Mouse (Mus musculus) c-Kit-positive CD71-positive TER-119-positive erythroid progenitor cells, embryonic 14.5 days (primary cell): ENCODE measurements around the gene Casz1.

Experiments
- DNase-seq: peaks from one replicate; pipeline ENCODE4 v3.0.0-alpha.2; 2013; ENCODE audit warnings: low spot score

Gene Casz1

GRCm38 (mm10) chr4:148804137-148804779 lies at the start of gene Casz1:
Gene Casz1, plus strand, starts transcription at chr4:148804429.
- no peak for DNase-seq

DNA sequence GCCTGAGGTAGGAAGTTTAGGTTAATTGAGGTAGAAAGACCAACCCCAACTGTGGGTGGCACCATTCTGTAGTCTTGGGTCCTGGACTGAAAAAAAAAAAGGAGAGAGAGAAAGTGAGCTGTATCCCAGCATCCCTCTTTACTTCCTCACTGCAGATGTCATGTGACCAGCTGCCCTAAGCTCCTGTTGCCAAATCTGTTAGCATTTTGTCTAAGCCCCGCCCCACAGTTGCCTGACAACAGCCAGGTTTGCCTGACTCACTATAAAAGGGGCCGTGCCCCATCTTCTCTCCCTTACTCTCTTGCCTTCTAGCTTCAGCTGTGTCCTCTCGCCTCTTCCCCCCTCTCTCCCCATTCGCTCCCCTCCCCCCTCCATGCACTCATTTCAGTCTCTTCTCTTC lies 45.4 kb upstream of the Casz1 start:
- no peak for DNase-seq

DNA sequence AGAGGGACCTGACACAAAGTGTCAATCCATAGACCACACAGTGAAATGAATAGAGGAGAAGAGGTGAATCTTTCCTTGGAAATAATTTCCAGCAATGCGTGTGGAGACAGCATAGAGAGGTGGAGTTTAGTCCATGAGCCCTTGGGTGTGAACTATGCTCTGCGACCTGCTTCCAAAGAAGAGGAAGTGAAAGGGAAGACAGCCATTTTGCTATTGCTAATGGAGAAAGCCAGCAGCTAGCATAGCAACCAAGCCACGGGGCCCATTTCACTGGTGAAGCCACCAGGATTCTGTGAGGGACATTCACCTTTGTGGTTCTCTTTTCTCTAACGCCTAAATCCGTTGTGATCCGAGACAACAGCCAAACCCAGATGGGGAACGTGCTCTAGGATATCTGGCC lies 44.1 kb upstream of the Casz1 start:
- no peak for DNase-seq

GRCm38 (mm10) chr4:148766021-148766775 lies 38.0 kb upstream of the Casz1 start:
- no peak for DNase-seq

DNA sequence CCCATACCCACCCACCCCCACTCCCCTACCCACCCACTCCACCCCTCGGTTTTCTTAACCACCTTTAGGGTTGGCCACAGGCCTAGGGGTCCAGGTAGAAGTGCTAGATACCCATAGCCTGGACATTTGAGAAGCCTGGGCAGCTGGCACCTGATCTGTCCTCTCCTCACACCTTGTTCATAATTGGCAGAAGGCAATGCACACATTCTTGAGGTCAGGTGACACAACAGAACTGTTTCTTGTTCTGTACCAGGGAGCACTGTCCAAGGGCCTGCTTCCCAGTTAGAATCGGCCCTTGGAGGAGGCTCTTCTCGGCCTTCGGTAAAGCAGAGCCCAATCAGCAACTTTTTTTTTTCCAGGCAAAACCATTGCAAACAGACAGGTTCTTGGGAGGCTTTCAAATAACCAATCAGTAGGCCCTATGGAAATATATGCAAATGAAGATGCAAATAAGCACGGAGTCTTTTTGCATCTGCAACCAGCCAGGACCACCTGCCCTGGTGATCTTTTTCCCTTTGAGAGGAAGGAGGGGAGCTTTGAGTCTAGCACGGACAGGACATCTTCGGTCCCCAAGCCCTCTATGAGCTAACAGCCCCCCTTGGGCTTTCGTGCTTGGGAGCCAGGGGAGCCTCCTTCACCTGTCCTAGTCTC lies 36.4 kb upstream of the Casz1 start:
- no peak for DNase-seq

GRCm38 (mm10) chr4:148768649-148769048 lies 35.6 kb upstream of the Casz1 start:
- no peak for DNase-seq

DNA sequence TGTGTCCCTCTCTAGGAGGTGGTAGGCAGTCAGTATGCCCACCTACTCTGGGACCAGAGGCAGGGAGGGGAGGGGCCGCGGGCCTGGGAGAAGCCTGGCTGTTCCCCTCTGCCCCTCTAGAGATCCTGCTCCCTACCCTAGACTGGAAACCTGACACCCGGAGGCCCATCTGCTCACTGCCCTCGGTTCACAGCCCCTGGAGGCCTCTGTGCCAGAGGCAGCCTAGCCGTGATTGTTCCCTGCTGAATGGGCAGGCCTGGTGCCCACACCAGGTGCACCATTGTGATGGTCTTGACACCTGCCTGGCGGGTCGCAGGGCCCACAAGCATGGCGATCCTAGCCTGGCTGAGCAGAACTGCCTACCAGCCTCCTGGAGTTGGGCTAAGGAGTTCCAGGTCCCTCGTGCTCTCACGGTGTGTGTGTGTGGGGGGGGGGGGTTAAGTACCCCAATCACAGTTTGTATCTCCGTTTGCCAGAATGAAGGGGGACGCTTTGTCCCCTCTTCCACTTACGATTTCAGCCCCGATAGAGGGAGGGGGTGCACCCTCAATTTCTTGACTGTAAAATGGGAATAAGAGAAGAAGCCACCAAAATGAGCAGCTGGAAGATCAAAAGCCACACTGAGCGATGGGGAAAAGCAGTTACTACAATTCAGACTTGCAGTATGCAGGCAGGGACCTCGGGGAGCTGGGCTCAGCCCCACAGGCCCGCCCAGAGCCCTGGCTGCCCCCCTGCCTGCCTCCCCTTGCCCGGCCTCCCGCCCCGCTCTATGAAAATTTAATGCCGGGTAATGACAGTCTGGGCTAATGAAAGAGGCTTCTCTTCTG lies 33.4 kb upstream of the Casz1 start:
- no peak for DNase-seq

- DNase-seq, result no peak
Observed at GRCm38 (mm10) chr4:148771409-148771929, 32.8 kb upstream of the Casz1 start.

GRCm38 (mm10) chr4:148772658-148773057 lies 31.6 kb upstream of the Casz1 start:
- no peak for DNase-seq

GRCm38 (mm10) chr4:148774036-148774435 lies 30.2 kb upstream of the Casz1 start:
- no peak for DNase-seq

DNA sequence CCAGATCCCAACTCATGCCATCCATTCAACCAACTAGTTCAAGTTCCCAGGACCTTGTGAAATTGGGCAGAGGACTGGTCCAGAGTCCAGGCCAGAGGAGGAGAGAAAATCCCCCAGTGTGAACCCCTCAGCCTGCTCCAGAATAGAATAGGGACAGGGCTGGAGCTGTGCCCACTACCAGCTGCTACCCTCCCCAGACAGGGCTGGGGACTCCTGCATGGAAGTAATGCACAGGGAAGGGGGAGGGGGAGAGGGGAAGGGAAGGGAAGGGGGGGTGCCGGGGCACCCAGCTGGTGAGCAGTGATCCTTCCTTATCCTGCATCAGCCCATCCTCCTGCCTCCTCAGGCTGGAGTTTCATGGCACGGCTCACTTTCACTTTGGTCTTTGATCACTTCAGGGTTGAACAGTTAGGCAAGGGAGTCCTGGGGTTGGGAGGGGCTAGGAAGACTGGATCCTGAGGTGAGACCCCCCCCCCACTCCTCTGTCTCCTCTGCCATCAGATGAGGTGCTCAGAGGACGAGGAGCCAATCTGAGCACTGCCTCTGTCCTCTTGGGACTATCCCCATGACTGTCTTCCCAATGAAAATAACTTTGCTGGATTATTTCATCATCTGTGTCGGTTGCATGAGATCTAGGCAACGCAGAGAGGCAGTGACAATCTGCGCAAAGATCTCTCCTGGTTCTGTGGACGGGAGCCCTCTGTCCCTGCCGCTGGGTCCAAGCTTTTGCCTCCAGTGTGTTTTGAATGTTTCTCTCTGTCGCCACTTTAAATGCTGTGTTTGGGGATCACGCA lies 28.6 kb upstream of the Casz1 start:
- no peak for DNase-seq

DNA sequence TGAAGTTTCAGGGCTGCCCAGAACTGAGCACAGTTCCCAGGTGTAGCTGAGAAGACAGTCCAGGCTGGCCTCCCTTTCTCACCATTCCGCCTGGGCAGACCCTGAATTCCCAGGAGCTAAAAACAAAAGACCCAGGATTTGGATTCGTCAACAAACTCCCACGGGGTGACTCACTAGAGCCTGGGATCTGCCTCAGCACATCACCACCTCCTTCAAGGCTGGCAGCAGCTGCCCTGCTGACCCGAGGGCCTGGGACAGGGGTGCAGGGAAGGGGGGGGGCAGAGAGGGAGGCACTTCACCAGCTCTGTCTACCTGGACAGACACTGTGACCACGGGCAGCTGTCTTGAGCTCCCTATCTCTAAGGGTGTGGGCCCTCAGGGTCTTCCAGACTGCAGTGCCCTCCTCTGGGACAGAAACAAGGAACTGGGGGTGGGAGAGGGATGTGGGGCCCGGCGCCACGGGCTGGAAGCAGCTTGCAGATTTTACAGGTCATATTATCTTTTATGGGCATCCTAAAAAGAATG lies 24.1 kb upstream of the Casz1 start:
- DNase-seq, result no peak

DNA sequence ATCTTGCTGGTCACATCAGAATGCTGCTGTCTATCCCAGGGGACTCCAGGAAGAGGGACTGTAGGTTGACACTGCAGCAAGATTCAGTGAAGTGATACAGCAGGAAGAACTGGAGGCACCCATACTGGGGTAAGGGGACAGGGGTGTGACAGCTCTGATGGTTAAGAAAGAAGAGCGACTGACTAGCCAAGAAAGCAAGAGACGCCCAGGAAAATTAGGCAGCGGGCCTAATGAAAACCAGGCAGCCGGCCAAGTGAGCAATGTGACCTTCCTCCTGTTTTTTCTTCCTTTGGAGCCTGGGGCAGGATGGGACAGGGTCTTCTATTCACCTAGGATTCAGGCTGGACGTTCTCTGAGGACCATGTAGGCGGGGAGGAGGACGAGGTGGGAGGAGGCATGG lies 22.7 kb upstream of the Casz1 start:
- no peak for DNase-seq

GRCm38 (mm10) chr4:148782880-148783279 lies 21.3 kb upstream of the Casz1 start:
- DNase-seq, result no peak

- no peak for DNase-seq
Observed at GRCm38 (mm10) chr4:148783760-148784159, 20.5 kb upstream of the Casz1 start.

- no peak for DNase-seq
Observed at GRCm38 (mm10) chr4:148785053-148785567, 19.1 kb upstream of the Casz1 start.

DNA sequence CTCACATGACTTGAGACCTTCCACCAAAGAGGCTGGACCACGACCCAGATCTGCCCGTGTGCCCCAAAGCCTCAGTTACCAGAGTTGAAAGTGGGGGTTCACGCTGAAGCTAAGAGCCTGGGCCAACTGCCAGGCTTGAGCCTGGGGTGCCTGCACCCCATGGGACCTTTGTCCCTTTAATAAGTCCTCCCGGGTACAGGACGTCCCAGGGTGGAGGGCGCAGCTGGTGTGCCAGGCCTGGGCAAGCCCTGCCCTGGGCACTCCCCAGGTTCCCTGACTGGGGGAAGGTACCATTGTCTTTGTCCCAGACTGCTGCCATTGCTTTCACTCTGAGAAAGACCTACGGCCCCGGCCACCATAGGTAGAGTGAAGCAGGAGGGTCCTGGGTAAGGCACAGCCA lies 18.2 kb upstream of the Casz1 start:
- DNase-seq, result no peak

GRCm38 (mm10) chr4:148790940-148791339 lies 13.3 kb upstream of the Casz1 start:
- DNase-seq, result no peak

GRCm38 (mm10) chr4:148795038-148795437 lies 9.2 kb upstream of the Casz1 start:
- DNase-seq, result no peak

DNA sequence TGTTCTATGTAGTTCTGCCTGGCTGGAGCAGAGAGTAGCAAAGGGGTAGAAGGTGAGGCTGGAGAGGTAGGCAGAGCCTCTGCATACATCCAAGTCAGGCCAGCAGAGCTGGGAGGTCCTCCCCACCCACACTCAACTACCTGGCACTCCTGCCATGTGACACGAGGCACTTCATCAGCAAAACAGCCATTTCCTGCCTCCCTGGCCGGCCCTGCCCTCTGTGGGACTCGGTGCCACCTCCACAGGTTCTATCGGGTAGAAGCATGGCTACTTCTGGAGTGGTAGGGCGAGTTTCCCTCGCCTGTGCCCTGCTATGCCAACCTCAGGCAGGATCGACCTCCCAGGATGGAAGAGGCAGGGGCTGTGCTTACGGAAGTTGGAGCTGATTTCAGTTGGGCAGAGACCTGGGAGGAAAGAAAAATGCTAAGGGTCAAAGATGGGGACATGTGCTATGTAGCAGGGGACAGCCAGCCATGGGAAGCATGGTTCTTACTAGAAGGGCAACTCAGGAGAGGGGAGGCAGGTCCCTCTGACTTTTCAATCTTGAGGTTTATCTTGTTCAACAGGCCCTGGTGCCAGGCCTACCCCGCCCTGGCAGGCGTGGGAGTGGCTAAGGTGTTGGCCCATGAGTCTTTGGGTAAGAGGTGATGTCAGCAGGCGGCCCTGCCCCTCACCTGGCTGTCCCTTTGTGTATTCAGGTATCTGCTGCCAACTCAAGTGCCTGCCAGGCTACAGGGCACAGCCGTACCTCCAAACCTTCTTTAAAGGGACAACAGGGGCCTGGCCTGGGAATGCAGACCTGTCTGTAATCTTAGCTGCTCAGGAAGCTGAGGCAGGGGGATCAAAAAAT lies 6.5 kb upstream of the Casz1 start:
- peak; percentile 7 for DNase-seq
